Mouse (Mus musculus): ENCODE results near the gene Cmah.
"Not testable (repeated sequence)": the region's sequence is repeated elsewhere in the genome, so short reads cannot be mapped to it uniquely, and the experiment has no call there.

Cmah gene

DNA sequence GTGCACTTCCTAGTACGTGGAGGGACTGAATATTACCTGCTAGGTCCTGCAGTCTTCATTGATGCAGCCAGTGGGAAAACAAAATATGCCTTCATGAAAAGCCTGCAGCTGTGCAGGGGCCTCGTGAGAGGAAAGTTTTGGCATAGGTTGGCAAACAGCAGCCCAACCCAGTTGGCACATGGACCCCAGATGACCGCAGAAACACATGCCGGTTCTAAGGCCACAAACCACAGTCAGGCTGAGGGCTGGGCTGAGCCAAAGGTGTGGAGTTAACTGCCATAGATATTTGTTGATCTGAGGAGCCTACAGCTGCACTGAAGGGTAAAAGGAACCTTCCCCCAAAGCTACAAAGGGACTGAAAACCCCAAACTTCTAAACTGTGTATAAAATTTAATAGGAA is 14.9 kb downstream of the Cmah start:
- DNase-seq = no peak

DNA sequence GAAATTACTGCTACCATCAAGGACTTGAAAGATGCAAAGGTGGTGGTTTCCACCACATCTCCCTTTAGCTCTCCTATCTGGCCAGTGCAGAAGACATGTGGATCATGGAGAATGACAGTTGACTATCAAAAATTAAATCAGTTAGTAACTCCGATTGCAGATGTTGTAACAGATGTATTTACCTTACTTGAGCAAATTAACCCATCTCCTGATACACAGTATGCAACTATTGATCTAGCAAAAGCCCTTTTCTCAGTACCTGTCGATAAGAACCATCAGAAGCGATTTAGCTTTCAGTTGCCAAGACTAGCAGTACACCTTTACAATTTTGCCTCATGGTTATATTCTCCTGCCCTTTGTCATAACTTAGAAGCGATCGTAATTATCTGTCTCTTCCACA is 25.8 kb downstream of the Cmah start:
- no peak for DNase-seq

DNA sequence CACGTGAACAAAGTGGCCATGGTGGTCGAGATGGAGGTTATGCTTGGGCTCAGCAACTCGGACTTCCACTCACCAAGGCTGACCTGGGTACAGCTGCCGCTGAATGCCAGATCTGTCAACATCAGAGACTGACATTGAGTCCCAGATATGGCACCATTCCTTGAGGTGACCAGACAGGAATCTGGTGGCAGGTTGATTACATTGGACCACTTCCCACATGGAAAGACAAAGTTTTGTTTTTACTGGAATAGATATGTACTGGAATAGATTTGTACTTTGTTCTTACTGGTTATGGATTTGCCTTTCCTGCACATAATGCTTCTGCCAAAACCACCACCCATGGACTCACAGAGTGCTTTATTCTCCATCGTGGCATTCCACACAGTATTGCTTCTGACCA is 27.5 kb downstream of the Cmah start:
- no peak for DNase-seq

DNA sequence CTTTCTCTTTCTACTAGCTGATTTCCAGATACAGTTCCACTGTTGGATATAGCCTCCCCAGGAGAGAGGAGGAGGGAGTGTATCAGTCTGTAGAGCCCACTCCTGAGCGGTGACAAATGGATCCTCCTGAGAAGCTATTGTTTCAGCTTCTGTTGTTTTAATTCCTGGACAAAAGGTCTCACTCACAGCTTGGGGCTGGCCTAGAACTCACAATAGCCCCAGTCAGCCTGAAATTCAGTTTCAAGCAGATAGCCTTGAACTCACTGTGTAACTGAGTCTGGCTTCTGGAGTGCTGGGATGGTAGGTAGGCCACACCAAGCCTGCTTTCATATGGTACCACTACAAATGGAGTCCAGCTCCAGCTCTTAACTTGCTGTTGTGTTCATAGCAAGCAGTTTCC is 32.0 kb downstream of the Cmah start:
- no peak for DNase-seq

DNA sequence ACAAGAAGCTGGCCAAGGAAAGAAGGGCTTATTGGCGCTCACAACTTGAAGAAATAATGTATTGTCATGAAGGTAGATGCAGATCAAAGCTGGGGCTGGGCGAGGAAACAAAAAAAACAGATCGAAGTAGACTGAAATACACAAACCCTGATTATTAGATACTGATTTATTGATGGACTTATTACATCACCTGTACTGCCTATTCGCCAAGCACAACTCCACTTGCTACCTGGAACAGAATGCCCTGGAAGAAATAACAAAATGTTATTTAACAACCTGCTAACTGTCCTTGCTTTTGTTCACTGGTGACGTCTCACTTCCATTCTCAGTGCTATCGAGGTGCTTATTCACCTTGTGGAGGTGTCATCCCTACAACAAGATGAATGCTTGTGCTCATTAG is 38.0 kb downstream of the Cmah start:
- DNase-seq = no peak

DNA sequence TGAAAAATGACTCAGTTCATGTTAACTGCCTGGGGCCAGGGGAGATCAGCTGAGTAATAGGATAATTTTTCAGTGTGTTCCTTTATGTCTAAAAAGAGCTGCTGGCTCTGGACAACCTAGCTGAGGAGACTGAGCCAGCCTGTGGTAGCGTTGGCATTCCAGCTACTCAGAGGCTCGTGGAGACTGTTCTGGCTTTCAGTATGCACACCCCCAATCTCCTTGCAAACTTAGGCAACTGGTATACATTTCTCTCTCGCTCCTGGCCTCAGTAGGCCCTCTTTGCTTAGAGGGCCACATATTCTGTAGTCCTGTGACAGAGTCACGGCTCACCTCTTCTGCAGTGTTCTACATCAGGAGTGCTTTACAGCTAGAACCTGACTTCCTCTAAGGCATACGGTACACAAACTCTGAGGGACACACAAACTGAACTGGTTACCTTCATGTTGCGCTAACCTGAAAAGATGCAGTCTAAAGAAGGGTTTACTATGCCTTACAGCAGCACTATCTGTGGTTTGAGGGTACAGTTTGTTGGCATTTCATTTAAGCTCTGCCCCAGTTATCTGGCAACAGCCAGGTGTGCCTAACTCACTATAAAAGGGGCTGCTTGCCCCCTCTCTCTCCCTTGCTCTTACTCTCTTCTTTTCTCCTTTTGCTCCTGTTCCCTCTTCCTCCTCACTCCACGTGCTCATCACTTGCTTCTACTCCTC is 45.8 kb downstream of the Cmah start:
- no peak for DNase-seq

DNA sequence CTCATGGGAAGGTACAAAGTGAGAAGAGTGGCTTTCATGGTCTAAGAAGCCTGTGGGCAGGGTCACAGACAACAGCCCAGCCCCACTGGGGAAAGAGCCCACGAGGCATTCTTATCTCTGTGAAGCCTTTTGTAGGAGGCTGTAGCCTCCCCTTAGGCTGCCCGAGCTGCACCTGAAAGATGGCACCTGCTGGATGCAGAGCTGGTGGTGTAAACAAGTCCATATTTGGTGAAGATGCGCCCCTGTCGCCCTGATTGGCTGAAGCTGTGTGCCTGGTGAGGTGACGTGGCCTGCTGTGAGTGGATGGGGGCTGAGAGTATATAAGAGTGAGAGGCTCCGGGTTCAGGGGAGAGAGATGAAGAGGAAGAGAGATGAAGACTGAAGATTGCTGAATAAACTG is 47.4 kb downstream of the Cmah start:
- DNase-seq = not testable (repeated sequence)

DNA sequence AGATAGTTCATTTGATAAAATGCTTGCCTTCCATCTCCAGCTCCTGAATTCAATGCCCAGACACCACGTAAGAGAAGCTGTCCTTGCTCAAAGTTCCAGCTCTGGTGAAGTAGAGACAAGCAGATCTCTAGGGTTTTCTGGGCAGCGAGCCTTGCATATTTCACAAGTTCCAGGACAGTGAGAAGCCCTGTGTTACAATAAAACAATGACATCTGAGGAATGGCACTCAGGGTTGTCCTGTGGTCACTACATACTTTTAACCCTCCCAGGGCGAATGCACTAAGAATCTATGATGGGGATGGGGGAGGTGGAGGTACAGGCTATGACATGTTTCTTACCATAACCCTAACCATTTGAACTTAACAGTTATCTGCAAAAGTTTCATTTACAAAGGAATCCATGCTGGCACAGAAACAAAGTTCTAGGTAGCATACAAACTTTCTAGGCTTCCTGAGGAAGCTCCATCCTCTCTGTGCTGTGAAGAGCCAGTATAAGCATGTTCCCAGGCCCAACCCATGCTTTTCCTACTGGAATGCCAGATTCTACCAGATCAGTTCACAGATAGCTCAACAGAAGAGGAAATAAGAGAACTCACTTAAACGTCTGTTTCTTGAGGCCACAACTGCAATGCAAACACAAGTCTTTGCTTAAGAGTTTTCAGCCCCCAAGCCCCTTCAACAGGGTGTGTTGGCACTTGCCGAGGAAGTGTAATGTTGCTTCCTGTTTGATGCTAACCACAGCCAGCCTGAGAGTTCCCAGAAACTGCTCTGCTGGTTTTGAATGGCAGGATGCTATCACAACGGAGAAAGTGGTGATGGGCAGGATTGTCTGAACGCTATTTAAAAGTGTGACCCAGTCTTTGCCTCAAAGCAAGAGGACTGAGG is 48.4 kb downstream of the Cmah start:
- DNase-seq = no peak

DNA sequence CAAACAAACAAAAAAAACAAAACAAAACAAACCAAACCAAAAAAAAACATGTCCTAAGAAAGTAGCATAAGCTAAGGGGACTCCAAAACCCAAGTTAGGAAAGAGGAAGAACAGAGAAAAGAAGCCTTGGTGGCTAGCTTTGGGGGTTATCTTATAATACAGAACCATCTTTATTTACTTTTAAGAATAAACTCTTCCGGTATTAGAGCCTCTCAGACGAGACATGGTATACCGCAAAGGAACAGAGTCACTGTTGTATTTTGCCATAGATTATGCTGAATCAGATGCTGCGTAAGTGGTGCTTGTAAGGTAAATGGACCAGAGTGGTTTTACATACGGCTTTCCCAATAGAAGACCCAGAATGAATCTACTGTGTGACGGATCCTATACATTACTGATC is 53.5 kb downstream of the Cmah start:
- DNase-seq = no peak

DNA sequence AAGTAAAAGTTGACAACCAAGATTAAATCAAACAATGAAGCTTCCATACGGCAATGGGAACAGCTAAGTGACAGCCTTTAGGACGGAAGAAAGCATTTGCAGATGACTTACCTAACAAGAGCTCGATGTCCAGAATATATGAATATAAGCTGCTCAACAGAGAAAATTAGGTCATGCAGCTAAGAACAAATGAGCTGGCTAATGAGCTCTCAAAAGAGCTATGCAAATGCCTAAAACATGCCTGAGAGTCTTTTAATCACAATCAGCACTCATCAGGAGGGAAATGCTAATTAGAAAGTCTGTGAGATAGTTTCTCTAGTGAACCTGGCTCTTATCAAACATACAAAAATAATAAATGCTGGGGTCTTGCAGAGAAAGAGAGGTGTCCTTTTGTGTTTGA is 56.7 kb downstream of the Cmah start:
- DNase-seq = no peak

DNA sequence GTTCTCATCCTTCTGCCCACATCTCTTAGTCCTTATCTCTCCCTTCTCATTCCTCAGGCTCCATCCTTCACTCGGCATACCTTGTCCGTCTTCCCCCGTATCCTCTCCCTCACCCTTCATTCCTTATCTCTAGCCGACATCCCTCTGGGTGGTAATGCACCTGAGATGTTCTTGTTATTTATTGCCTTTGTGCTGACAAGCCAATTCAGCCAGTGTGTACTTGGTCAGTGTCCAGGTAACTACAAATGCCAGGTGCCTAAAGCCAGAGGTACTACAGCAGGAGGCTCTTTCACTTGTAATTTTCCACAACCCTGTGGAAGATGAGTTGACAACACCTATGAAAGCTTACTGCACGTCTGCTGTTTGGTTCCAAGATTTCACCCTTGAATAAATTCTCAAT is 64.7 kb downstream of the Cmah start:
- DNase-seq = no peak

DNA sequence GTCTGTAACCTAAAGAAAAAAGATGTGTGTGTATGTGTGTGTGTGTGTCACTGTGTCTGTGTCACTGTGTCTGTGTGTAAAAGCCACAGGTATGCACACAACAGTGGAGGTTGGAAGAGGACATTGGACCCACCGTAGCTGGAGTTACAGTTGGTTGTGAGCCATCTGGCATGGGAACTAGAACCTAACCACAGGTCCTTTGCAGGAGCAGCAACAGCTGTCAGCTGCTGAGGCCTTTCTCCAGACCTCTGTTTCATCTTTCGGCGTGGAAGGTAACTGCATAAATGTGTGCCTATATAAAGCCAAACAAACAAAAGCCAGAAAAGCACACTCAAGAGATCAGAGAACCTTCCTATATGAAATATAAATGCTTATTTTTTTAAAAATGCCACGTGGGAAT is 65.5 kb downstream of the Cmah start:
- DNase-seq = no peak

DNA sequence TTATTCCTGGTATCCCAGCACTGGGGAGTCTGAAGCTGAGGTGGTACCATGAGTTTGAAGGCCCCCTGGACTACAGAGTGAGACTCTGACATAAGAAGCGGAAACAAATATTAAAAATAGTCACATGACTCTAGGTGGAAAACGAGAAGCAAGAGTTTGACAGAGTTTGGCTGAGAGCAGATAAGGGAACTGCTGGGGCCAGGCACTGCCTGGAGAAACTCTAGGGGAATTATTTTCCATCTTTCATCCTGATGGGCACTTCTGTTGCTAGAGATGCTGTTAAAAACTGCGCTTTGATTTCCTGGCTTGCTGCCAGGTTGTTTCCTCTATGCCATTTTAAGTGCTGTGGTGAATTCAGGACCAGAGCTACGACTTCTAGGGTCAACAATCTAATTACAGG is 65.9 kb downstream of the Cmah start:
- no peak for DNase-seq

DNA sequence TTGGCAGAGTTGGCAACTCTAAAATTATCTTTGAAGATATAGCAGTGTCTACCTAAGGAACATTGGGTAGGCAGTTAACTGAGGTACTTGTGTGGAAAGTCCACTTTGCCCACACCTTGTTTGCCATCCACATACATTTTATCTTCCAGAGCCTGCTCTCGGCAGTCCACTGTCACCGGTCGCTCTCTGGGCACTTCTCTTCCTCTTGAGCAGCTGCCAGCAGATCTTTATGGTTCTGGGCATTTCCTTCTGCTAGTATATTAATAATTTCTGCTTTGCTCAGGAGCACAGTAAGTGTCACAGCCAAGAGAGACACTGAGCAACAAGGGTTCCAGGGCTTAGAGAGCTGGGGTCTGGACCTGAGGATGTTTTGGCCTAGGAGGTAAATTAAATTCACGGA is 68.6 kb downstream of the Cmah start:
- no peak for DNase-seq

DNA sequence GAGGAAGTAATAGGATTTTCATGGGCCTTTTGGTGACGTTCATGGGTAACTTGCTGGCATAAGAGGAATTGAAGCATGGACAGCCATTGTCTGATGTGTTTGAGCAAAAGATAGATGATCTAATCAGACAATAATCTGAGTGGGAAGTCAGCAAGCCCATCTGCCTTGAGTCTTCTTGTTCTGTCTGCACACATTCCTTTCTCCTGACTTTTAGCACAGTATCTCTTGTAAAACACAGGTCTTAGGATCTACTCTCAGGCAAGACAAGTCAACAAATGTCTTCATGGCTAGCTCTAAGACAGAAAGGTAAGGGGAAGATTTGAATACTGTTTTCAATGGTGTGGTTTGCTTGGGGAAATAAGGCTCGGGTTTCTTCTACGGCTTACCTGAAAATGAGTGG is 70.0 kb downstream of the Cmah start:
- no peak for DNase-seq

DNA sequence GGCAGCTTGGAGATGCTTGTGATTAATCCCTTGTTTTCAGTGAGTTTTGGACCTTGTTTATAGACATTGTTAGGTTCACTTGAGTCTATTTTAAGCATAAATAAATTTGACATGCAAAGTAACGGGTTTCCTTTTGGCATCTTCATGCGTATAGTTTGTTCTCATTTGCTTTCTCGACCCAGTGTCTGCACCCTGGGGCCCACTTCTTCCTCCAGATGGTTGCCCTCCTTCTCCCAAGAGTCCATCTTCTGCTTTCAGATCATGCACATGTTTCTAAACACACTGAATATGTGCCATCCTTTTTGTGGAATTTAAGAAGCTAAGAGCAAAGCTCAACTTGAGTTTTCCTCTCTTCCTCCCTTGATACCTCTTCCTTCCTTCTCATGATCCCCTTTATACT is 71.3 kb downstream of the Cmah start:
- DNase-seq = no peak

DNA sequence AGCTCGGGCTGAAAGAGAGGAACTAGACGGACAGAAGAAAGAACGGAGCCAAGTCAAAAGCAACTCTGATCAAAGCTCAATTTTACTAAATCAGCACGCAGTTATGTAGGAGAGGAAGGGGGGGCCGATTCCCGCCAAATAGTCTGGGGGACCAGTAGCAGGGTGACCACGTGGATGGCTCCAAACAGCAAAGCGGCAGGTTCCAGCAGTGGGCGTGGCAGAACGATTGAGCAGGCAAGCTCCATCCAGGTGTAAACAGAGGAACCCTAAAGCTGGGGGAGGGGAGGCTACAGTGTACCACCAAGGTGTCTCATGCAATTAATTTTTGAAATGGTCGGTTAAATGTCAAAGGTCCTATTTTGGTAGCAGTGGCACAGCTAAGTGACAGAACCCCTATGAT is 74.6 kb downstream of the Cmah start:
- DNase-seq = not testable (repeated sequence)

DNA sequence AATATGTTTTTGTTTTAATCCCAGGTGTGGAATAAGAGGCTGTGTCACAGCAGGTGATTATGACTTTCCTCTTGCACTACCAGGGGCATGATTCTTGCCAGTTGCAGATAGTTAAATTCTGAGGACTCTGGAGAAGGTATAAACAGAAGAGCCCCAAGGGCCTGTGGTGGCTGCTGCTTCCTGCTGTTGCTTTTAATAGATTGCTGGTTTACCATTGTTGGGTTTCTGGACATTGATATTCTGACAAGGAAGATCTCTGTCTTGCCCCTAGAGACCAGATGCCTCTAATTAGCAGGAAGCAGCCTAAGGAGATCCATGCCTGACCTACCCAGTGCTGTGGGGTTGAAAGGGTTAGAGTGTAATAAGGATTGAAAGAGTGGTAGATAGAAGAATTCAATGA is 75.8 kb downstream of the Cmah start:
- no peak for DNase-seq

DNA sequence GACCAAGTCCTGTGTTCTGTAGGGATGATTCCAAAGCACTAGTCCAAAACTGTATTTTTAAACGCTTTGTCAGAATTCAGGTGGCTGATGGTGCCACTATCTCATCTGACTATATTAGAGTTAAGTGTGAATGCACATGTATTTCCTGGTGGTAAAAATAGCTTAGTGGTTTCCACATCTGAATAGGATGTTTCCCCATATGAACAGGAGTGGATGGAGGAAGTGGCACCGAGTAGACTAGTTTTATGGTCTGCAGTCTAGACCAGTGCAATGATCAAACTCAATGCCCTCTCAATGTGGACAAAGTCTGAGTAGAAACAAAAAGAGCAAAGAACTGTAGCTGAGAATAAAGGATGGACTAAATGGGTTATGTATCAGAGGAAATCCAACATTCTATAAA is 79.6 kb downstream of the Cmah start:
- DNase-seq = no peak

DNA sequence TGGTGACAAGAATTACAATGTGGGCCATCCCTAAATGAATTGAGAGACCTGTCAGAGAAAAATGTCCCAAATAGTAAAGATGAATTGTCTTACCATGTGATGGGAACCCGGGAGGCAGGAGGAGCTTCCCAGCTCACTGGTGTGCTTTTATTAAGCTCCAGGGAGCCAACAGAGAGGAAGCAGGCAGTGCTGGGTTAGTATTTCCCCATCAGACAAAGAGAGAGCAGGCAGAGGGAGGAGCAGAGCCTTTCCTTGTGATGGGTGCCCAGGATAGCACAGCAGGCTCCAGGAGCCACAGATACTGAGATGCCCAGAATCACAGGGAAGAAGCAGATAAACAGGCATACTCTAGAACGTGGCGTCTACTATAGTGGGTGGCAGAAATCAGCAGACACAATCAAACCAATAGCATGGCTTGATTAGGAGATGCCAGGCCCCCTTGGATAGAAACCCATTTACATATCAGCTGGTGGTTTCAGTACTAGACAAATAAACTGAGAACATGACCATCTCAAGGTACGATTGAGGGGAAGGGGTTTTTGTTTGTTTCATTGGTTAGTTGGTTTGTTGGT is 87.5 kb downstream of the Cmah start:
- no peak for DNase-seq

DNA sequence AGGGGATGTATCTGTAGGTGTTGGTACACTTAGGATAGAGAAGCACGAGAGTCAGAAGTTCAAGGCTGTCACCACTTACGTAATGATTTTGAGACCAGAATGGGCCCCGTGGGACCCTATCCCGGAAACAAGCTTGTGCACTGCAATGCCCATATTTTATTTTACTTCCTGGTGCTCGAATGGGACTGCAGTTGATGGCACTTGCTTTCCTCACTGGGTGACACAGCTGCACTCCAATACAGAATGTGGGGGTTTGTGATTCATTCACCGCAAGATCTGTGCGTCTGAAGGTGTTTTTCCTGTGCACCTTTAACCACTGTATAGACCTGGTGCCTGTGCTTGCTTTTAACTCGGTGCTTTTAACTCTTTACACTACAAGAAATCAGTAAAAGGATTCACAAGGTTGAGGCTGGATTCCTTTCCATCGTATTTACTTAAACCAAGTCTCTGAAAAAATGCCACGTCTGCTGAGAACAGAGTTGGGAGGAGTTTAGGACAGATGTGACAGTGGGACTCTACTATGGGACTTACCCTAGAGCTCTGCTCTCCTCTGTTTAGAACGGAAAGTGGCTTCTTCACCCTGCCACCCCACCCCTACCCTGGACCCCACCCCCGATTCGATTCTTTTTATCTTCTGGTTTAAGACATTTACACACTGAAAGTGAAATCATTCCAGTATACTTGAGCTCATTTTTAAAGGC is 88.5 kb downstream of the Cmah start:
- DNase-seq = no peak

DNA sequence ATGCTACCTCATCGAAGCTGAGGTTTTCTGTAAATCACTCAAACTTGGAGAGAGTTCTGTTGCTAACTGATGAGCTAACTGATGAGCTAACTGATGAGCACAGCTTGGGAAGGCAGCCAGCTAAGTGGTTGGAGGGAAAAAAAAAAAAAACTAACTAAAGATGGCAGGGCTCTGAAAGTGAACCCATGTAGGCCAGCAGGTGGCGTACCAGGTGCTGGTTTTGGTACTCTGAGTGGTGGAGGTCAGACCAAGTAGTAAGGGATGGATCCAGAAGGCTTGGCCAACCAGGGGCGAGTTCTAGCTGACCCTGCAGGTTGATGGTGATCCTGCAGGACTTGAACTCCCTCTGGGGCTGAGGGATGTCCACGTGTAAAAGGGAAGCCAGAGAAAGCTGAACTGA is 89.2 kb downstream of the Cmah start:
- DNase-seq = peak; percentile 85

DNA sequence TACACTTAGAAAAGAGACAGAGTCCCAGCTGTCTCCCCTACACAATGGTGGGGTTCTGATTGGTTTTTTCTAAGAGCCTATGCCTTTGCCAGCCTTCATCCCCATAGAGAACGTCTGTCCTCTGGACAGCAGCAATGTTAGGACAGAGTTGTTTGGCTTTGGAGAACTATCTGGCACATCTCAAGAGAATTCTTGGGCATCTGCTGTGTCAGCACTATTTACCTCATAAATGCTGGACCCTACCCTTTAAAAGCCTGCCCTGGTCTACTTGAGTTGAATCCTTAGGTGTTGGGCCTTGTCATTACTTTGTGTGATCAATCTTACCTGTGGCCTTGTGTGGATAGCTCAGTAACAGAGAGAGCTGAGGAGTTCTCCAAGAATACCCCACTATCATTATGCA is 90.8 kb downstream of the Cmah start:
- no peak for DNase-seq

DNA sequence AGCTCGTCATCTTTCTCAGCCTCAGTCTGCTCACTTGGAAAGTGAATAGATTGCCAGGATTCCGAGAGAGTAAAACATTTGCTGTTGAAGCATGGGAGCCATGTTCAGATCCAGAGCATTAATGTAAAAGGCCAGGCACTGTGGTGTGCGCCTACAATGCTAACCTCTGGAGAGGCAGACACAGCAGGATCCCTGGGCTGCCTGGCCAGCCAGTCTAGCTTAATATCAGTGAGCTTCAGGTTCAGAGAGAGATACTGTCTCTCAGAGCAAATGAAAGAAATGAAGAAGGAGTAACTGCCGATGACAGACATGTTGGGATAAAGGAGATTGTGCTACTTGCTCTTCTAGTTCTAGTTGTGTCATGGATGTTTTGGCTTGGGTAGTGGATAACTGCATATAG is 91.6 kb downstream of the Cmah start:
- peak; percentile 70 for DNase-seq
